Mouse (Mus musculus) frontal cortex, adult (tissue): ENCODE results near the gene Rragd.
"Not testable (repeated sequence)": the region's sequence is repeated elsewhere in the genome, so short reads cannot be mapped to it uniquely, and the experiment has no call there.

ENCODE experiments used
- ATAC-seq: cut with Nextera tagmentation; 2 replicates; pipeline ENCODE4 v1.9.2; 2017; ENCODE audit warnings: mild to moderate bottlenecking, moderate library complexity, mixed read lengths; ENCODE audit not compliant: low TSS enrichment

Gene Rragd

DNA sequence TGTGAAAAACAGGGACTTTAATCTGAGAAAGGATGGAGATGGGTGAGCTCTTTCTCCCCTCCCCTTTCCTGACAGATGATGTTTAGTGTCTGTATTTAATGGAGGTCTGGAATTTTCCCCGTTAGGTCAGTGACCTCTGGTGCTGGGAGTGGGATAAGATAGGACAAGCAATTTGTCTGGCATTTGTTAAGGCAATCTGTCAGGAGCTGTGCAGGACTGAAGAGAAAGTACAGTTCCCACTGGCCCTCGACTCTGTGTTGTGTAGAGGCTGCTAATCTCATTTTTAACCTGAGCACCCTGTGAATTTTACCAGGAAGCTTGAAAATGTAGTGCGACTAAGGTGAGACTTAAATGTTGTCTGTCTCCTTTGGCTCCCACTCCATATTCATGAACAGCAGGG, 2.8 kb downstream of the Rragd start:
- no peak for ATAC-seq

DNA sequence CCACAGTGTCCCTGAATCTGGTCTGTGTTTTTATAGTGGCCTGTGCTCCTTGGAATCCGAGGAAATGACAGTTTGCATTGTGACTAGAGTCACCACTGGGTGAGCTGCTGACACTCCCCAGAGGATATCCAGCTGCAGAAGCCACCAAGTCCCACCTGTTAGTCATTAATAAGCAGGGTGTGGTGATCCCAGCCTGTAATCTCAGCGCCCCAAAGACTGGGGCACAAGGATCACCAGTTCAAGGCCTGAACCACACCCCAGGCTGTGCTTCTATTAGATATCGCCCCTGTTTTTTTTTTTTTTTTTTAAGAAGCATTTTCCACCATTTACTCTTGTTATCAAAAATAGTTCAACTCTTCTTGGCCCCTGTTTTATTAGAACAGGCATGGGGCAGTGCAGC, 4.2 kb downstream of the Rragd start:
- no peak for ATAC-seq

DNA sequence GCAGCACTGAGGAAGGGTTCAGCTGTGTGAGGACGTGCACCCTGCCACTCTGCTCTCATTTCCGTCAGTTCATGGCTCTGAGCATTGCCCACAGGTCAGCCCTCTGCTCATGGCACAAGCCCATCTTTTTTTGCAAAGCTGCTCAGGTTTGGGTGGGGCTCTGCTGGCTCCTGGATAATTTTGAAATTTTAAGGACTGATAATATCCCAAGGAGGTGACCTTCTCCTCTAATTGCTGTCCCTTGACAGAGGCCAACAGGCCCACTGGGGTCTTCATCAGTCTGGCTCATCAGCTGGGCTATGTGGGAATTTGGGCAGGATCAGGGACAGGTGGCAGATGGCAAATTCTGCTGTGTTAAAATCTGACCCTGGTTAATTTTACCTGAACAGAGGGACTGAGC, 6.5 kb downstream of the Rragd start:
- ATAC-seq = no peak

DNA sequence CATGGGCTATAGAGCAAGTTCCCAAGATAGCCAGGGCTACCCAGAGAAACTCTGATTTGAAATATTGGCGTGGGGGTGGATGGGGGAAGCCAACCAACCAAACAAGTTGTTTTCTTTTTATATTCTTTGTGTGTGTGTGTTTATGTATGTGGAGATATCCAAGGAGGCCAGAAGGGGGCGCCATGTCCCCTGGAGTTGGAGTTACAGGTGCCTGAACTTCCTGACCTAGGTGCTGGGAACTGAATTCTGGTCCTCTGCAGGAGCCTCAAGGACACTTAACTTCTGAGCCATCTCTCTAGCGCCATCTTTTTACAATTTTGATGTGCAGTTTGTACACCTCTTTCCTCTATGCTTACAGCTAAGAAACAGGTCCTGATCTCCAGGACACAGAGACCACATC, 11.3 kb downstream of the Rragd start:
- ATAC-seq = no peak

DNA sequence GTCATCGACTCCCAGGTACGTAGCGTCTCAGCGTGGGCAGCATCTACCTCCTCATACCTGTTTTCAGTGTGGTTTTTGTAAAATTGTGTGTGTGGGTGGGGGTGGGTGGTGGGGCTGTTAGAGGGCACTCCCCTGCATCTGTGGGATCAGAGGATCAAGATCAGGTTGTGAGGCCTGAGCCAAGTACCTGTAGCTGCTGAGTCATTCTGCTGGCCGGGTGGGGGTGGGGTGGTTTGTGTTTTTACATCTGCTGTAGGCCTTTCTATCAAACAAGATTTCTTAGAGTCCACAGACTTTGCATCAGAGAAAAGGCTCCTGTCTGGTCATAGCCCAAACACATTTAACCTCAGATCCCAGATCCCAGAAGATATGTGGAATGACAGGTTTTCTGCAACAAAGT, 13.2 kb downstream of the Rragd start:
- no peak for ATAC-seq

DNA sequence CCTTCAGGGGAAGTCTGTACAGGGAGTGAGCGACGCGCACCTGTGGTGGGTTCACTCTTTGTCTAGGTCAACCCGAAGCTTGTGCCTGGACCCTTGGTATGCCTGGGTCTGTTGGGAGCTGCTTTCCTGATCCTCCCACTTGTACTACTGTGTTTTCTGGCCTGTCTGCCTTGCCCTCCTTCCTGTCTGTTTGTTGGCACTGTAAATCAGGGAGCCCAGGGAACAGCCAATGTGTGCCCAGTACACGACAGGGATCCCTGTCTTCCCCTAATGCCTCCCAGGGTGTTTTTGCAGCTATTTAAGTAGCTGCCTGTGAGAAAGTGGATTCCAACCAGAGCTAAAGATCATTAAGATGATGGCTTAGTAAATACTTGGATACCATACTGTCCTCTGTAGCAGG, 14.7 kb downstream of the Rragd start:
- ATAC-seq = no peak

DNA sequence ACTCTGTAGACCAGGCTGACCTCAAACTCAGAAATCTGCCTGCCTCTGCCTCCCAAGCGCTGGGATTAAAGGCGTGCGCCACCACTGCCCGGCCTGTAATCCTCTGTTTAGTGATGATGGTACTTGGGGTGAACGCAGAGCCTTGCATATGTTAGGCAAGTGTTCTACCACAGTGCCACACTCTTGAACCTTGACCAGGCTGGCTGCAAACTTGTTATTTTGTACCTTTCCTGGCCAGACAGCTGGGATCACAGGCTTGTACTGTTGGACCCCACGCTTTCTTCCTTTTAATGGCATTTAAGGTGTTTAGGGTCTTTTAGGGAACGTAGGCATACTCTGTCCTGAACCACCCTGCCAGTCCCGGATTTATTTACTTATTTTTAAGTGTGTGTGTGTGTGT, 16.2 kb downstream of the Rragd start:
- no peak for ATAC-seq

DNA sequence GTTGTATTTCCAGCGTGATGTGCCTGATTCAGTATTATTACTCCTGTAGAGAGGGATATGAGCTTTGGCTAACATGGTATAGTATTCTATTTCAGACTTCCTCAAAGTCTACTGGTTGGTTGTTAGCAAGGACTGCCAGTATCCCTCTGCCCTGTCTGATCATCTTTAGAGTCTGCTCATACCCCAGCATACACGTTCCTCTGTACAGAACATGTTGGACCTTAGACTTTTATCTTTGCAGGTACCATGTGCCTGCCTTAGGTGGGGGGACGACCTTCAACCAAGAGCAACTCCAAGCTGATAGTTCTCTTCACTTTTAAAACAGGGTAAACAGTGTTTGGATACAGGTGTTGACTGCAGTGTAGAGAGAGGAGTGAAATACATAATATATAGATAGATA, 19.2 kb downstream of the Rragd start:
- ATAC-seq = no peak

DNA sequence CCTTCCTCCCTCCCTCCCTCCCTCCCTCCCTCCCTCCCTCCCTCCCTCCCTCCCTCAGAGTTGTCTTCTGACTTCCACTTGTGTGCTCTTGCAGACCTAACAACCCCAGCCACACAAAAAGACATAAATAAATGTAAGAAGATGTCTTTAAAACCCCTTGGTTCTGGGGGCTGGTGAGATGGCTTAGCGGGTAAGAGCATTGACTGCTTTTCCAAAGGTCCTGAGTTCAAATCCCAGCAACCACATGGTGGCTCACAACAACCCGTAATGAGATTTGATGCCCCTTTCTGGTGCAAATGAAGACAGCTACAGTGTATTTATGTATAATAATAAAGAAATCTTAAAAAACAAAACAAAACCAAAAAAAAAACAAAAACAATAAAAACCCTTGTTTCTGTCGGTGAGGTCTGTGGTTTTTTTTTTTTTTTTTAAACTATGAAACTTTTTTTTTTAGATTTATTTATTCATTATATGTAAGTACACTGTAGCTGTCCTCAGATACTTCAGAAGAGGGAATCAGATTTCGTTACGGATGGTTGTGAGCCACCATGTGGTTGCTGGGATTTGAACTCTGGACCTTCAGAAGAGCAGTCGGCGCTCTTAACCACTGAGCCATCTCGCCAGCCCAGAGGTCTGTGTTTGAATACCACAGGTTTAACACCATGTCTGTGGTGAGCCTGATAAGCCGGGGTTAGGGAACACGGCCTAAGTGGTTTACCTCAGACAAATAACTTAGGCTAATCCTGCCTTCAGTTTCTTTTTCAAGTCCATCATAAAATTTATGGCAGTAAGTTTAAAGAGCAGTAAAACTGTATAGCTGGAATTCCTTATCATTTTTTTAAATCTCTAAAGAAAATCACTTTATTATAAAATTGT, 23.0 kb downstream of the Rragd start:
- not testable (repeated sequence) for ATAC-seq

DNA sequence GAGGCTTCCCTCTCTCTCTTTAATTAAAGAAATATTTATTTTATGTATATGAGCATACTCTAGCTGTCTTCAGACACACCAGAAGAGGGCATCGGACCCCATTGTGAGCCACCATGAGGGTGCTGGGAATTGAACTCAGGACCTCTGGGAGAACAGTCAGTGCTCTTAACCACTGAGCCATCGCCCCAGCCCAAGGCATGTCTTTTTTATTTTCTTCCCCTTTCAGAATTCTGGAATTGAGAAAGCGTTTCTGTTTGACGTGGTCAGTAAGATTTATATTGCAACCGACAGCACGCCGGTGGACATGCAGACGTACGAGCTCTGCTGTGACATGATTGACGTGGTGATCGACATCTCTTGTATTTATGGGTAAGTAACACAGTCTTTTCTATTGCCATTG, 24.0 kb downstream of the Rragd start:
- ATAC-seq = no peak

DNA sequence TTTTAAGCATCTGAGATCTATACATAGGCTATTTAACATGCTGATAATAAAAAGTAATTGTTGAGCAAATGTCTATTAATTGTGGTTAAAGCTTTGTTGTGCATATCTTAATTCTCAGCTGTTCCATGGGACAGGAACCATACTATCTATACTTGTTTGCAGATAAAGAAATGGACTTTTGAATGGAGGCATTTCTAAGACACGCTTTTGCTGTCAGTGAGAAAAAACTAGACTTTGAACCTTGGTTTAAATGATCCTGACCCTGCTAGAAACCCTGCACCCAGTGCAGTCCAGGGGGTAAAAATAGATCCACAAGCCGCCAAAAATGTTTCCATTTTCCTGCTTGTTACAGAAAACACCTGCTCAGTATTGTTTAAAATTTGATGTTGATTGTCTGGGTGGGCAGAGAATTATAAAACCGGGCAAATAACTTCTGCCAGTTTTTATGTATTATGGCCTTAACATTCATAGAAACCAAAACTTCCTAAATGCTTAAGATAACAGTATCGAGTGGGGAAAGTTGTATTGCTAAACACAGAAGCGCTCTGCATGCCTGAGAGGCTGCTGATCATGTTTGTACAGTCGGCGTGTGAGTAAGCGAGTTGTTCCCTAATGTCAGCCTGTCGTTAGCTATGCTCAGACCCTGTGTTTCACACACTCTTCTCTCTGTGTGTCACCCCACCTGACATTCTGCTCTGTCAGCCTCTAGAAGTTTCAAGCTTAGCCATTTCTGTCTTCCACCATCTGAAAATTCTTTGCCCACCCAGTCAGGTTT, 24.8 kb downstream of the Rragd start:
- no peak for ATAC-seq

DNA sequence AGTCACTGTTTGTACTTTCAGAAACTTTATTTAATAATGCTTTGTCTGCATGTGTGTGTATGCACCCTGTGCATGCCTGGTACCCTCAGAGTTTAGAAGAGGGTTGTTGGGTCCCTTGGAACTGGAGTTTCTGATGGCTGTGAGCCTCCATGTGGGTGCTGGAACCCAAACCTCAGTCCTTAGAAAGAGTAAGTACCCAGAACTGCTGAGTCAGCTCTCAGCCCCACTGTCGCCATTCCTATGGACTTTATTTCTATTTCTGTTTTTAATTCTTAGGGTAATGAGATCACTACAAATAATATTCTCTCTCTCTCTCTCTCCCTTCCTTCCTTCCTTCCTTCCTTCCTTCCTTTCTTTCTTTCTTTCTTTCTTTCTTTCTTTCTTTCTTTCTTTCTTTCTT, 27.2 kb downstream of the Rragd start:
- no peak for ATAC-seq

DNA sequence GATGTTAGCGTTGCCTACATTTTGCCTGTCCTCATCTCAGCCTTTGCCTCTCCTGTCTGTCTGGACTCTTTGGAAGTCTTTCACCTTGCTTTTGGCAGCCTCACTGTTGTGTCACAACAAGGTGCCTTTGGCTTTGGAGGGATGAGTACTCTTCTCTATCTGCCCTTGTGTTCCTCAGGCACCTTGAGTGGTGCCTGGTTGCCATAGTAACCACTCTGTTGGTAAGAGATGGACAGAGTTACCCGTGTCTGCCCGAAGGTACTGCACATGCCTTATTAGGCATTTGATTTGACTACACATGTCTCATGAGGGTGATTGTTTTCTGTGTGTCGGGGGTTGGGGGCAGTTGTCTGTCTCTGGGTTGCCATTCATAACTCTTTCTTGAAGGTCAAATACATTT, 29.6 kb downstream of the Rragd start:
- ATAC-seq = no peak

DNA sequence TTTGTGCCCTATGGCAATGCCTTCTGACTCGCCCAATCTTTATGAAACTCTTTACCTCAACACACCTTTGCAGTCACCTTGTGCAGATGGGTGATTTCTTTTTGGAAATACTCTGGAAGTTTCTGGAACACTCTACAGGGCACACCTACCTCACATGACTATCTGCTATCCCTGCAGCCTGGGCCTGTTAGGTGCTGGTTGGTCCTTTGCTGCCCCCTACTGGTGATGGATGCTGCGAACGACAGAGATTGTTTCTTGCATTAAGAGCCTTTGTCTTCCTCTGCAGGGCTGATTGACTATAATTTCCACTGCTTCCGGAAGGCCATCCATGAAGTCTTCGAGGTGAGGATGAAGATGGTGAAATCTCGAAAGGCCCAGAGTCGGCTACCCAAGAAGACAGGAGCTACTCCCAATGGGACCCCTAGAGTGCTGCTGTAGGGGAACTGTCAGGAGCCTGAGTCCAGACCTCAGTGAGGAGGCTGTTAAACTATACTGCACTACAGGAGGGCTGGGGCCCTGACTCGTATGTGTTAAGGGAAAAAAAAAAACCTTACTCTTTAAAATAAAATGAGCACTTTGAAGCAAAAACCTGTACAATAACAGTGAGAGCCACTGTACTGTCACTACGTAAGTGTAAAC, 35.6 kb downstream of the Rragd start:
- peak; percentile 99 for ATAC-seq

DNA sequence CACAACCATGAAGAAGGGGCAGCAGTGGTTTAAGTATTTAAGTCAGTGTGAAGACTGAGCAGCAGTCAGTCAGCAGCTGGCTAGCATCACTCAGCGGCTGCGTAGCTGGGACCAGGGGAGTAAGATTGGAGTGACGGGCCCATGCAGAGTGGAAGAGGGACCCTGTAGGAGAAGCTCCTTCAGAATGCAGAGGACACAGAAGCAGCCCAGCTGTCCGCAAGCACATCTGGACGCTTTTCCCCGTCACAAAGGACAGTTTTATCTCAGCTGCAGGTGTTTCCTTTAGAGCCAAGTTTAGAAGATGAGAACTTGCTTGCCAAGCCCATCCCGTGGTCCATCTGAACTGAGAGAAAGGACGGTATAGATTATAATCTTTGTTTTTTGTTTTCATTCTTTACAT, 41.6 kb downstream of the Rragd start:
- no peak for ATAC-seq

DNA sequence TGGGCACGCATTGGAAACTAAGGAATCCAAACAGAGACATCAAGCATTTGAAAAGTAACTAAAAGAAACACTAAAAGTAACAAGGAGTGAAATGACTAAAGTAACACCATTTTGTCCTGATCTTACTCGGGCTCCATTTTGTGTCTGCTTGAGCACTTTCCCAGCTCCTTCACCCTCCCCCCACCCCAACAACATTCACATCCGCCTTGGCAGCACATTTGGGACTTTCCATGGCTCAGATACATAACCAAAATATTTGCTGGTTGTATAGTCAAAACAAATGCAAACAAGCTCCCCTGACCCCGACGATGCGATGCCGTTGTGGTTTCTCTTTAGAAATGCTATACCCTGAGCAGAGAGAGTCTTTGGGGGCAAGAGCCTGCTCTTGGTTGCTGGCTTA, 46.3 kb downstream of the Rragd start:
- ATAC-seq = no peak

DNA sequence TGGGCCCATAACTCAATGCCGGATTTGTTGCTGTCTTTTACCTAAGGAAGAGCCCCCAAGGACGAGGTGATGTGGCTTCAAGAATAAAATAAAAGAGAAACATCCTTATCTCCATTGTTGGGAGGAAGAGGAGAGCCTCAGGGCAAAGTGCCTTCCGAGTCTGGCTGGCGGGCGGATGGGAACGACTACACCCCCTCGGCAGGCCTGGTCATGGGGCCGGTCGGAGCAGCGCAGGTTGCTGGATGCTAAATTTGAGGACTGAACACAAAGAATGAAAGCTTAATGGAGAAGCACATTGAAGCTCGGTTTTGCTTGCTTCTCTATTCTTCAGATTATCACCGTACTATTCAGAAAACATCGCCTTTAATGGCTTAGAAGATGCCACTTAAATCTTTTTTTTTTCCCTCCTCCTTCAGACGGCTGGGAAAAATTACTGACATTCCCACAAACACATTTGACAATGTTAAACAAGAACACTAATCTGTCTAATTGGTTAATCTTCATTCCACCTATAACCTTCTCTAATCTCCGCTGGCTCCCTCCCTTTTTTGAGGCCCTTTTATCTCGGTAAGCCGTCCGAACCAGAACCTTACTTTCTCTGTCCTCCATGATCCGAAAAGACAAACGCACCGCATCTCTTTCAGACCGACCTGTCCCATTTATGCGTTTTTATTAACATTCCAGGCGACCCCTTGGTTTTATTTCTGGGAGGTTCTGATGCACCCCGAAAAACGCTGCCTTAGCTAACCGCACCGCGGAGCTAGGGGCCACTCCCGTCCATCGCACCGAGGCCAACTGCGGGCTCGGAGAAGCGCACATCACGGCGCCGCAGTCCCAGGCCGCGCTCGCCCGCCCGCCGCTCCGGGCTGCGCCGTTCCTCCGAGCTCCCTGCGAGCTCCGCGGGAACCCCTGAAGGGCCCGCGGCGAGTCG, 47.7 kb downstream of the Rragd start:
- ATAC-seq = peak; percentile 71

DNA sequence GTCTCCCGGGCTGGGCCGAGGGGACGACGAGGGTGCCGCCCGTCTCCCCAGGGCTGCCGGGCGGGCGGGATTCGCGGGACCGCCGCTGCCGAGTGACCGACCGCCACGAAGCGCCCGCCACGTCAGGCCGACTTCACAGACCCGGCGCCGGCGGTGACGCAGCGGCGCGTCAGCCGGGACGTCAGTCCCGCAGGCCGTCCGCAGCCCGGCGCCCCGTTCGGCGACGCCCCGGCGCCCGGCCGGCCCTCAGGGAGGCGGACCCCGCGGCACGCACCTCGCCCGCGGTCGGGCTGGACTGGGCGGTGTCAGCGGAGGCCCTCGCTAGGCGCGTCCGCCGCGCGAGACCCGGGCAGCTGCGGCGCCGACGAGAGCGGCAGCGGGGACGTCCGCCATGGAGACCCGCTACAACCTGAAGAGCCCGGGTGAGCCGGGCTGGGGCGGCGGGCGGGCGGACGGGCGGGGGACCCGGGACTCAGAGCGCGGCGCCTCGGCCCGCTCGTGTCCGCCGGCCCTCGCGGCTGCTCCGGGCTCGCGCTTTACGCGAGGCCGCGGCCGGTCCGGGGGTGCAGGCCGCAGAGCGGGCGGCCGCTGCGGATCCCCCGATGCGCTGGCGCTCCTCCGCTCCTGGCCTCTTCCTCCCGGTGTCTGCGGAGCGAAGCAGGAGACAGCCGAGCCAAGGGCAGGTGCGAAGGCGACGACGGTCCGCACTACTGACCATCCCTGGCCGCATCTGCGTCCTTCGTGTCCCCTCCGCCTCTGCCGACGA, 48.5 kb downstream of the Rragd start, which contains the start of gene Ube2j1:
Gene Ube2j1, plus strand, starts transcription at position 222 of the 766 bp plus-strand sequence.
- ATAC-seq = peak; percentile 97

DNA sequence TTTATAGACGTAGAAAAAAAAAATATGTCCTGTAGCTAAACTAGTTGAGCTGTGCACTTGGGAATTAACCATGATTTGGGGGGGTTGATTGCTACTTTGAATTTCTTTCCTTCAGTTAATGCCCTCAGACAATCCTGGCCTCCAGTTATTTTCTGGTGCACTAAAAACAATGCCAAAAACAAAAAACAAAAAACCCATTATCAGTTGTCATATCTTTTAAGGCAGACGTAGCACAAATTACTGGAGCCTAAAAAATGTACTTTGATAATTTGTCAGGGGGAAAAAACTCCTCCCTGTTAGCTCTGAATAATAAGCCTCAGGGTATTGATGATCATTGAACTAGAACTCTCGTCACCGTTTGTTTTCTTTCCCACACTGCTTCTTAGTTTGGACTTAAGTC, 49.2 kb downstream of the Rragd start:
- ATAC-seq = no peak

DNA sequence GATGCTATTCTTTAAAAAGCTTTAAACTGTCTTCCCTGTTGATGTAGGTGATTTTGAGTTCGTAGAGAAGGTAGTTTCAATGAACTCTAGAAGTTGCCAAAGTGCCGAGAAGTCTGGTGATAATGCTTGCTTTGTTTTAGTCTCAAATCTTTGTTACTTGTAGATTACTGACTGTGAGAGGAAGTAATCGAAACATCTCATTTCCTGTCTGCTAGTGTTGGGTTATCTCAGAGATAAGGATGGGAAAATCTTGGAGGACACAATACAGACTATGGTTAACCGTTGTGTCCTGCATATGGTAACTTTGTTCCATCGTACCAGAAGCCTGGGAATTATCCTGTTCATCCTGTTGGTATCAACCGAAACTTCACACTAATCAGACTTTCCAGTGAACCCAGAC, 50.7 kb downstream of the Rragd start:
- no peak for ATAC-seq

DNA sequence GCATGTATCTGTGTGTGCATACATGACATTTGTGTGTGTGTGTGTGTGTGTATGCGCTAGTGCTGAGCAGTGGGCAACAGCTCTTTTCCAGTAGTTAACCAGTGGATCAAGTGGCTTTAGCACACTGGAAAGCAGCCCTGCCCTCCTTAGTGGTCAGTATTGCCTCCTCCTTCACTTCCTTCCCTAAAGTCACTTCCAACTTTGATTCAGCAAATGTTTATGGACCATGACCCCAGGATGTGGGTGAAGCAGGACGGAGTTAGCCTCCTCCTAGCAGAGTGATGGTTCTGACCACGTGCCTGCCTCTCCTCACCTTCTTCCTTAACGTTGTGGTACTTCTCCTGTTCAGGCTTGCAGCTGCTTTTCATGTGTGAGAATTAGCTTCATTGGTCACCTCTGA, 57.0 kb downstream of the Rragd start:
- no peak for ATAC-seq
